Mouse (Mus musculus) heart, embryonic 16.5 days (tissue): ENCODE measurements around the gene Mamdc4. TPM values are rescaled to one million over a fixed set of nuclear protein-coding genes. Genes with fewer than 3 reads are reported as not detected.

ENCODE experiments used
- ATAC-seq: fragments of 200-750 bp; cut with Nextera tagmentation; replicated peaks from 2 replicates; pipeline ENCODE4 v1.8.0; 2017; ENCODE audit warnings: moderate number of reproducible peaks; ENCODE audit not compliant: insufficient read depth, low FRiP score; ENCODE audit errors: extremely low read depth
- H3K27ac ChIP-seq: fragments of 300-500 bp; sonication (generic); 2 replicates; pipeline ENCODE4 v1.5.1; 2014; ENCODE audit warnings: mild to moderate bottlenecking, low read length, control low read depth, moderate library complexity
- H3K27me3 ChIP-seq: fragments of 300-500 bp; sonication (generic); 2 replicates; pipeline ENCODE4 v1.6.1; 2014; ENCODE audit warnings: low read length, mixed read lengths; ENCODE audit not compliant: control insufficient read depth, insufficient read depth
- H3K36me3 ChIP-seq: fragments of 300-500 bp; sonication (generic); 2 replicates; pipeline ENCODE4 v1.6.1; 2014; ENCODE audit not compliant: control insufficient read depth, insufficient read depth
- H3K4me1 ChIP-seq: fragments of 300-500 bp; sonication (generic); 2 replicates; pipeline ENCODE4 v1.6.1; 2014; ENCODE audit warnings: low read length, mixed read lengths; ENCODE audit not compliant: control insufficient read depth, insufficient read depth
- H3K4me2 ChIP-seq: fragments of 300-500 bp; sonication (generic); 2 replicates; pipeline ENCODE4 v1.6.1; 2014; ENCODE audit warnings: low read depth, mild to moderate bottlenecking, control low read depth, low read length
- H3K4me3 ChIP-seq: fragments of 300-500 bp; sonication (generic); 2 replicates; pipeline ENCODE4 v1.5.1; 2014; ENCODE audit warnings: mild to moderate bottlenecking, control low read depth, low read length
- H3K9ac ChIP-seq: fragments of 300-500 bp; sonication (generic); 2 replicates; pipeline ENCODE4 v1.6.1; 2014; ENCODE audit warnings: low read length, control low read depth
- H3K9me3 ChIP-seq: fragments of 300-500 bp; sonication (generic); replicated peaks from 2 replicates; pipeline ENCODE4 v1.6.1; 2016; ENCODE audit warnings: low read length; ENCODE audit not compliant: control insufficient read depth
- WGBS: fragments of 180-500 bp; shearing (Covaris S2); extraction: QIAGEN DNeasy Blood & Tissue Kit; methylation state at CpG from one replicate; pipeline ENCODE4 v1.1.7; 2014; 5-methylcytosine and 5-hydroxymethylcytosine counted together
- polyA plus RNA-seq: library from polyadenylated mRNA; unstranded; fragments of >200 nt; fragmentation: Nextera tagmentation; extraction: Ambion mirVana; gene quantifications from 2 replicates; pipeline ENCODE4 v1.2.1, GENCODE M21; 2015

The Mamdc4 gene
- polyA plus RNA-seq, 1 experiment from 2014 or later: 2.7 TPM

GRCm38 (mm10) chr2:25584152-25584551 lies 9.5 kb upstream of the Mamdc4 start:
- 76% methylated on average over 3 of the region's 3 CpGs for WGBS
- Histone ChIP-seq H3K36me3 (peaks cover 14% of the 10 kb centered on the region), H3K27ac (no peak overlapping the region), H3K9ac (no peak overlapping the region), H3K4me2 (no peak overlapping the region), H3K4me1 (peaks cover 35% of the 10 kb centered on the region), H3K4me3 (no peak overlapping the region), H3K9me3 (no peaks in the 10 kb centered on the region), H3K27me3 (peaks cover 18% of the 10 kb centered on the region)
- no peak for ATAC-seq

GRCm38 (mm10) chr2:25583571-25583970 lies 8.9 kb upstream of the Mamdc4 start:
- Histone ChIP-seq H3K4me1 (peaks cover 38% of the 10 kb centered on the region), H3K36me3 (peaks cover 14% of the 10 kb centered on the region)
- WGBS: 82% methylated on average over 4 of the region's 4 CpGs

DNA sequence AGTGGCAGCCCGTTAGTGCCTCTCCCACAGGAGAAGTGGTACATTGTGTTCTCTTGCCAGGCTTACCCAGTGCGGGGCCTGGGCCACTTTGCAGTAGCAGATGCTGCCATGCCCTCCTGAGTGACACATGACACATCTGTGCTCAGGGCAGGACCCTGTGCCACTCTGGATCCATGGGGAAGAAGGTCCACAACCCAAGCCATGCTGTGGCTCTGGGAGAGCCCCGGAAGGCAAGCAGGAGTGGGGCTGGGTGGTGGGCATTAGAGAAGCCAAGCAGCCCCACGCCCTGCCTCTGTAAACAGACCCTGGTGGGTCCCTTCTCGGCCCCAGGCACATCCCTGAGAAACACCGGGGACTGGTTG lies 8.5 kb upstream of the Mamdc4 start:
- Histone ChIP-seq H3K4me3 (no peak overlapping the region), H3K4me1 (peaks cover 38% of the 10 kb centered on the region), H3K27me3 (peaks cover 29% of the 10 kb centered on the region), H3K36me3 (peaks cover 12% of the 10 kb centered on the region), H3K27ac (no peak overlapping the region), H3K9ac (no peak overlapping the region), H3K4me2 (no peak overlapping the region), H3K9me3 (no peaks in the 10 kb centered on the region)
- 87% methylated on average over 6 of the region's 6 CpGs for WGBS
- ATAC-seq: no peak

More at GRCm38 (mm10) chr2:25583571-25583970, 8.9 kb upstream of the Mamdc4 start:
- no peak overlapping the region for H3K4me2 ChIP-seq
- peaks cover 24% of the 10 kb centered on the region for H3K27me3 ChIP-seq
- H3K9me3 ChIP-seq: no peaks in the 10 kb centered on the region
- no peak overlapping the region for H3K27ac ChIP-seq
- no peak for ATAC-seq
- no peak overlapping the region for H3K9ac ChIP-seq
- H3K4me3 ChIP-seq: no peak overlapping the region

DNA sequence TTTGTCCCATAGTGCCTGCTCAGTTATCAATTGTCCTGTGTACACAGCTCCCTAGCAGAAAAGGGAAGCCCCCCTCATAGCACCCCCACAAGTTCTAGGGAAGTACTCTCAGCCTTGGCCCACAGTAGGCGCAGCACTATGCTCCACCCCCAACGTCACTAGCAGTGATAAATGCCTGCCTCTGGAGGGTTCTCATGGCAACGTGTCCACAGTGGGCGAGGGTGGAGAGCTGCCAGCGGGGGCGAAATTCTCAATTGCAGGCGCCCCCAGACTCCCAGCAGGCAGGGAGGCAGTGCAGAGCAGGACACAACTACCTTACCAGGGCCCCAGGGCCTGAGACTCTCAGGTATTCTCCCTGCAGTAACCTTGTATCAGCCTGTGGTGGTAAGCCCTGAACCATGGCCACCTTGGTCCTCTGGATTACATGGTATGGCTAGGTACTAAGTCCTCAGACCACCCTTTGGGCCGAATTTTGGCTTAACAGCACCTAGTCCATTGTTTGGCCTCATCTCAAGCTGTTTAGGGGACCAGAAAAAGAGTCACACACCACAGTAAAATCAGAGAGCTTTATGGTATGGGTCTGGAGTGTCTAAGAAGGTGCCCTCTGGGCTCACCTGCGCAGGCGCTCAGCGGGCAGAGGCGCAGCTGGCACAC lies 7.9 kb upstream of the Mamdc4 start:
- H3K27ac ChIP-seq: no peak overlapping the region
- H3K4me1 ChIP-seq: peaks cover 41% of the 10 kb centered on the region
- 47% methylated on average over 12 of the region's 12 CpGs for WGBS
- H3K4me2 ChIP-seq: no peak overlapping the region
- H3K4me3 ChIP-seq: no peak overlapping the region
- peaks cover 12% of the 10 kb centered on the region for H3K36me3 ChIP-seq
- no peak for ATAC-seq
- no peak overlapping the region for H3K9ac ChIP-seq
- H3K9me3 ChIP-seq: no peaks in the 10 kb centered on the region
- H3K27me3 ChIP-seq: peaks cover 34% of the 10 kb centered on the region

- Histone ChIP-seq H3K27me3 (peaks cover 41% of the 10 kb centered on the region), H3K9ac (no peak overlapping the region), H3K4me1 (peaks cover 39% of the 10 kb centered on the region), H3K4me2 (peak overlapping the region; percentile 3; the same call in 1 of the 2 replicates), H3K4me3 (no peak overlapping the region), H3K9me3 (no peaks in the 10 kb centered on the region), H3K27ac (no peak overlapping the region), H3K36me3 (peaks cover 12% of the 10 kb centered on the region)
- 25% methylated on average over 6 of the region's 6 CpGs for WGBS
- no peak for ATAC-seq
Measured at GRCm38 (mm10) chr2:25581901-25582301, 7.3 kb upstream of the Mamdc4 start.

- no peaks in the 10 kb centered on the region for H3K9me3 ChIP-seq
- H3K4me2 ChIP-seq: peak within 1 kb of the TSS; percentile 78
- 5% methylated on average over 19 of the region's 19 CpGs for WGBS
- peak within 1 kb of the TSS; percentile 48; the same call in 1 of the 2 replicates for H3K9ac ChIP-seq
- peak; percentile 73 for ATAC-seq
- peaks cover 9% of the 10 kb centered on the region for H3K36me3 ChIP-seq
- no peak within 1 kb of the TSS for H3K27ac ChIP-seq
- H3K27me3 ChIP-seq: peaks cover 46% of the 10 kb centered on the region
- H3K4me1 ChIP-seq: peaks cover 36% of the 10 kb centered on the region
- peak within 1 kb of the TSS; percentile 46 for H3K4me3 ChIP-seq
Measured at GRCm38 (mm10) chr2:25581294-25581864, 6.7 kb upstream of the Mamdc4 start, which contains the start of gene Ajm1. Gene Ajm1 (minus strand): TSS chr2:25581757.

- H3K4me2 ChIP-seq: no peak overlapping the region
- H3K27me3 ChIP-seq: peaks cover 49% of the 10 kb centered on the region
- ATAC-seq: no peak
- peaks cover 9% of the 10 kb centered on the region for H3K36me3 ChIP-seq
- H3K9me3 ChIP-seq: no peaks in the 10 kb centered on the region
- peaks cover 38% of the 10 kb centered on the region for H3K4me1 ChIP-seq
- 51% methylated on average over 6 of the region's 6 CpGs for WGBS
- H3K27ac ChIP-seq: no peak overlapping the region
- no peak overlapping the region for H3K9ac ChIP-seq
- no peak overlapping the region for H3K4me3 ChIP-seq
Measured at GRCm38 (mm10) chr2:25580621-25581101, 6.0 kb upstream of the Mamdc4 start.

GRCm38 (mm10) chr2:25579737-25580460 lies 5.3 kb upstream of the Mamdc4 start:
- H3K27ac ChIP-seq: no peak overlapping the region
- ATAC-seq: no peak
- peaks cover 49% of the 10 kb centered on the region for H3K27me3 ChIP-seq
- peaks cover 42% of the 10 kb centered on the region for H3K4me1 ChIP-seq
- H3K9ac ChIP-seq: no peak overlapping the region
- H3K4me3 ChIP-seq: peak overlapping the region; percentile 37
- peaks cover 5% of the 10 kb centered on the region for H3K36me3 ChIP-seq
- WGBS: 3% methylated on average over 27 of the region's 27 CpGs
- peak overlapping the region; percentile 51 for H3K4me2 ChIP-seq
- no peaks in the 10 kb centered on the region for H3K9me3 ChIP-seq
